Mouse (Mus musculus) limb, embryonic 14.5 days (tissue): ENCODE measurements around the gene Adk. TPM values are rescaled to one million over a fixed set of nuclear protein-coding genes. Genes with fewer than 3 reads are reported as not detected.

Experiments used
- ATAC-seq: fragments of 200-750 bp; cut with Nextera tagmentation; 2 replicates; pipeline ENCODE4 v1.8.0; 2017; ENCODE audit warnings: low read depth, moderate number of reproducible peaks, moderate TSS enrichment; ENCODE audit not compliant: low FRiP score
- DNase-seq: peaks from one replicate; pipeline ENCODE4 v3.0.0-alpha.2; 2015; ENCODE audit warnings: low spot score
- H3K27ac ChIP-seq: fragments of 300-500 bp; sonication (generic); replicated peaks from 2 replicates; pipeline ENCODE4 v1.5.1; 2014; ENCODE audit warnings: low read depth, mild to moderate bottlenecking, low read length, moderate library complexity, mixed read lengths
- H3K27me3 ChIP-seq: fragments of 300-500 bp; sonication (generic); 2 replicates; pipeline ENCODE4 v1.6.1; 2014; ENCODE audit warnings: low read length, mixed read lengths; ENCODE audit not compliant: control insufficient read depth, insufficient read depth
- H3K36me3 ChIP-seq: fragments of 300-500 bp; sonication (generic); 2 replicates; pipeline ENCODE4 v1.6.1; 2014; ENCODE audit warnings: mild to moderate bottlenecking, low read length, moderate library complexity, mixed read lengths; ENCODE audit not compliant: control insufficient read depth, insufficient read depth
- H3K4me1 ChIP-seq: fragments of 300-500 bp; sonication (generic); 2 replicates; pipeline ENCODE4 v1.6.1; 2014; ENCODE audit warnings: antibody characterized with exemption, low read length, mixed read lengths; ENCODE audit not compliant: control insufficient read depth, insufficient read depth
- H3K4me2 ChIP-seq: fragments of 300-500 bp; sonication (generic); replicated peaks from 2 replicates; pipeline ENCODE4 v1.6.1; 2014; ENCODE audit warnings: low read depth, mild to moderate bottlenecking, low read length, moderate library complexity; ENCODE audit not compliant: severe bottlenecking
- H3K4me3 ChIP-seq: fragments of 300-500 bp; sonication (generic); replicated peaks from 2 replicates; pipeline ENCODE4 v1.5.1; 2014; ENCODE audit warnings: low read length
- H3K9ac ChIP-seq: fragments of 300-500 bp; sonication (generic); 2 replicates; pipeline ENCODE4 v1.6.1; 2014; ENCODE audit warnings: mild to moderate bottlenecking, low read depth, low read length, moderate library complexity; ENCODE audit not compliant: severe bottlenecking
- H3K9me3 ChIP-seq: fragments of 300-500 bp; sonication (generic); 2 replicates; pipeline ENCODE4 v1.6.1; 2016; ENCODE audit warnings: low read length; ENCODE audit not compliant: control insufficient read depth
- POLR2A ChIP-seq: fragments of 200-500 bp; IDR thresholded peaks from 2 replicates; pipeline ENCODE4 v1.8.0; 2012; ENCODE audit warnings: inconsistent platforms, mild to moderate bottlenecking, moderate library complexity, borderline replicate concordance; ENCODE audit not compliant: insufficient read depth, insufficient read length; ENCODE audit errors: extremely low read depth
- WGBS: fragments of 180-500 bp; shearing (Covaris S2); extraction: QIAGEN DNeasy Blood & Tissue Kit; methylation state at CpG from one replicate; pipeline ENCODE4 v1.1.7; 2014; 5-methylcytosine and 5-hydroxymethylcytosine counted together
- polyA plus RNA-seq, 2 experiments: library from polyadenylated mRNA; depleted of rRNA in 1 of 2; stranded (reverse) in 1 of 2; unstranded in 1 of 2; fragments of >200 nt; fragmentation: Nextera tagmentation in 1 of 2; extraction: Ambion mirVana in 1 of 2; gene quantifications; 2 replicates each; pipeline versions ENCODE4 v1.2.1 to v1.2.3; 2012 to 2014

Gene Adk
- polyA plus RNA-seq, 2 experiments: 55.6 to 140 TPM

GRCm38 (mm10) chr14:21052781-21053130 is 382 bp downstream of the Adk start:
- TF ChIP-seq POLR2A: no peak
- peak; percentile 73 for ATAC-seq
- WGBS: 0% methylated on average over 25 of the region's 25 CpGs

GRCm38 (mm10) chr14:21053151-21053550 is 777 bp downstream of the Adk start:
- Histone ChIP-seq H3K27me3 (no peaks in the 10 kb centered on the region), H3K27ac (no peak overlapping the region), H3K4me1 (0 out of 2 replicates have a peak, but pooled peaks cover 3% of the 10 kb centered on the region), H3K36me3 (0 out of 2 replicates have a peak, but pooled peaks cover 4% of the 10 kb centered on the region), H3K4me2 (peak overlapping the region; percentile 83), H3K9me3 (no peaks in the 10 kb centered on the region), H3K4me3 (peak overlapping the region; percentile 91), H3K9ac (peak overlapping the region; percentile 77)
- whole genome bisulfite sequencing: 5% methylated on average over 8 of the region's 8 CpGs
- TF ChIP-seq POLR2A: no peak
- ATAC-seq (no peak), DNase-seq (no peak)

More at GRCm38 (mm10) chr14:21052781-21053130, 382 bp downstream of the Adk start:
- H3K4me3 ChIP-seq: peak overlapping the region; percentile 91
- peak; percentile 72 for DNase-seq
- H3K4me1 ChIP-seq: 0 out of 2 replicates have a peak, but pooled peaks cover 3% of the 10 kb centered on the region
- 0 out of 2 replicates have a peak, but pooled peaks cover 4% of the 10 kb centered on the region for H3K36me3 ChIP-seq
- H3K27me3 ChIP-seq: no peaks in the 10 kb centered on the region
- H3K9me3 ChIP-seq: no peaks in the 10 kb centered on the region
- peak overlapping the region; percentile 77 for H3K9ac ChIP-seq
- H3K27ac ChIP-seq: peak overlapping the region; percentile 94
- peak overlapping the region; percentile 83 for H3K4me2 ChIP-seq

- Histone ChIP-seq H3K36me3 (0 out of 2 replicates have a peak, but pooled peaks cover 4% of the 10 kb centered on the region), H3K27ac (no peak overlapping the region), H3K9me3 (no peaks in the 10 kb centered on the region), H3K4me1 (0 out of 2 replicates have a peak, but pooled peaks cover 3% of the 10 kb centered on the region), H3K4me3 (peak overlapping the region; percentile 91), H3K9ac (no peak overlapping the region), H3K27me3 (no peaks in the 10 kb centered on the region), H3K4me2 (peak overlapping the region; percentile 83)
- ATAC-seq (no peak), DNase-seq (no peak)
- 52% methylated on average over 7 of the region's 7 CpGs for WGBS
- TF ChIP-seq POLR2A: no peak
Observed at GRCm38 (mm10) chr14:21053586-21053985, 1.2 kb downstream of the Adk start.

GRCm38 (mm10) chr14:21058972-21059371 is 6.6 kb downstream of the Adk start:
- WGBS: 82% methylated on average over 2 of the region's 2 CpGs
- Histone ChIP-seq H3K27me3 (no peaks in the 10 kb centered on the region), H3K4me2 (no peak overlapping the region), H3K9ac (no peak overlapping the region), H3K36me3 (0 out of 2 replicates have a peak, but pooled peaks cover 4% of the 10 kb centered on the region), H3K4me3 (no peak overlapping the region), H3K27ac (no peak overlapping the region), H3K4me1 (no peaks in the 10 kb centered on the region; the same call in 1 of the 2 replicates), H3K9me3 (no peaks in the 10 kb centered on the region)
- TF ChIP-seq POLR2A: no peak
- DNase-seq (no peak), ATAC-seq (no peak)

- H3K4me3 ChIP-seq: no peak overlapping the region
- no peak for DNase-seq
- WGBS: 50% methylated on average over 5 of the region's 5 CpGs
- H3K36me3 ChIP-seq: no peaks in the 10 kb centered on the region
- ATAC-seq: no peak
- no peak for TF ChIP-seq POLR2A
- H3K27ac ChIP-seq: no peak overlapping the region
- no peaks in the 10 kb centered on the region; the same call in 1 of the 2 replicates for H3K4me1 ChIP-seq
- no peaks in the 10 kb centered on the region for H3K9me3 ChIP-seq
- no peaks in the 10 kb centered on the region for H3K27me3 ChIP-seq
- no peak overlapping the region for H3K9ac ChIP-seq
- H3K4me2 ChIP-seq: no peak overlapping the region
Observed at GRCm38 (mm10) chr14:21062766-21063513, 10.6 kb downstream of the Adk start.
